Mouse (Mus musculus): Measurements from ENCODE around the gene Cenpt. TPM values are rescaled to one million over a fixed set of nuclear protein-coding genes. Genes with fewer than 3 reads are reported as not detected.

Cenpt gene
- polyA plus RNA-seq (2015; fragmentation: Nextera tagmentation; extraction: Ambion mirVana): 45.9 and 59.5 TPM in 2 replicates

- Histone ChIP-seq H3K27ac (ENCODE audit: low read length) (no peak within 1 kb of the TSS), H3K27me3 (ENCODE audit: control insufficient read depth, insufficient read depth, low read depth, low read length) (no peaks in the 10 kb centered on the region), H3K36me3 (ENCODE audit: control insufficient read depth, insufficient read depth, low read length) (peaks cover 4% of the 10 kb centered on the region; the same call in 1 of the 2 replicates), H3K4me2 (ENCODE audit: low read length) (0 out of 2 replicates have a peak within 1 kb of the TSS, but pooled peaks have one; percentile 83), H3K4me3 (ENCODE audit: low read depth, low read length) (peak within 1 kb of the TSS; percentile 77; the same call in 1 of the 2 replicates), H3K9me3 (replicated peaks; ENCODE audit: control insufficient read depth, low read length, poor library complexity, severe bottlenecking) (no peaks in the 10 kb centered on the region), H3K9ac (ENCODE audit: low read depth, low read length) (no peak within 1 kb of the TSS), H3K4me1 (ENCODE audit: control insufficient read depth, insufficient read depth, low read length) (peaks cover 35% of the 10 kb centered on the region)
- no peak for ATAC-seq
- WGBS: 87% methylated on average over 3 of the region's 3 CpGs
Observed at GRCm38 (mm10) chr8:105853178-105853577, at the start of gene Cenpt. Gene Cenpt (minus strand): TSS chr8:105853278.

GRCm38 (mm10) chr8:105900941-105901616, 48.0 kb upstream of the Cenpt start:
- peak; percentile 19 for ATAC-seq

GRCm38 (mm10) chr8:105900180-105900940, 47.3 kb upstream of the Cenpt start, which contains the start of gene Pskh1:
Gene Pskh1 (plus strand): TSS chr8:105900441.
- H3K27me3 ChIP-seq (ENCODE audit: control insufficient read depth, insufficient read depth, low read depth, low read length): no peaks in the 10 kb centered on the region
- peaks cover 10% of the 10 kb centered on the region for H3K4me1 ChIP-seq (ENCODE audit: control insufficient read depth, insufficient read depth, low read length)
- H3K36me3 ChIP-seq (ENCODE audit: control insufficient read depth, insufficient read depth, low read length): no peaks in the 10 kb centered on the region
- peak within 1 kb of the TSS; percentile 94 for H3K9ac ChIP-seq (ENCODE audit: low read depth, low read length)
- under 1% methylated on average over 66 of the region's 68 CpGs for WGBS
- H3K9me3 ChIP-seq (replicated peaks; ENCODE audit: control insufficient read depth, low read length, poor library complexity, severe bottlenecking): no peaks in the 10 kb centered on the region
- peak within 1 kb of the TSS; percentile 86 for H3K27ac ChIP-seq (ENCODE audit: low read length)
- H3K4me3 ChIP-seq (ENCODE audit: low read depth, low read length): peak within 1 kb of the TSS; percentile 80
- ATAC-seq: peak; percentile 91
- H3K4me2 ChIP-seq (ENCODE audit: low read length): peak within 1 kb of the TSS; percentile 86

More at GRCm38 (mm10) chr8:105900941-105901616, 48.0 kb upstream of the Cenpt start:
- Histone ChIP-seq H3K27me3 (ENCODE audit: control insufficient read depth, insufficient read depth, low read depth, low read length) (no peaks in the 10 kb centered on the region), H3K9ac (ENCODE audit: low read depth, low read length) (peak overlapping the region; percentile 94), H3K36me3 (ENCODE audit: control insufficient read depth, insufficient read depth, low read length) (no peaks in the 10 kb centered on the region), H3K4me3 (ENCODE audit: low read depth, low read length) (peak overlapping the region; percentile 80), H3K4me1 (ENCODE audit: control insufficient read depth, insufficient read depth, low read length) (peaks cover 10% of the 10 kb centered on the region), H3K4me2 (ENCODE audit: low read length) (peak overlapping the region; percentile 86), H3K27ac (ENCODE audit: low read length) (peak overlapping the region; percentile 86), H3K9me3 (replicated peaks; ENCODE audit: control insufficient read depth, low read length, poor library complexity, severe bottlenecking) (no peaks in the 10 kb centered on the region)
- WGBS: 37% methylated on average over 16 of the region's 16 CpGs

GRCm38 (mm10) chr8:105897801-105898480, 44.9 kb upstream of the Cenpt start:
- ATAC-seq: no peak
- Histone ChIP-seq H3K4me2 (ENCODE audit: low read length) (no peak overlapping the region), H3K36me3 (ENCODE audit: control insufficient read depth, insufficient read depth, low read length) (peaks cover under 1% of the 10 kb centered on the region; the same call in 1 of the 2 replicates), H3K27ac (ENCODE audit: low read length) (no peak overlapping the region), H3K9ac (ENCODE audit: low read depth, low read length) (no peak overlapping the region), H3K4me1 (ENCODE audit: control insufficient read depth, insufficient read depth, low read length) (peaks cover 15% of the 10 kb centered on the region), H3K27me3 (ENCODE audit: control insufficient read depth, insufficient read depth, low read depth, low read length) (no peaks in the 10 kb centered on the region), H3K9me3 (replicated peaks; ENCODE audit: control insufficient read depth, low read length, poor library complexity, severe bottlenecking) (no peaks in the 10 kb centered on the region), H3K4me3 (ENCODE audit: low read depth, low read length) (no peak overlapping the region)
- WGBS: 80% methylated on average over 9 of the region's 9 CpGs

- Histone ChIP-seq H3K9ac (ENCODE audit: low read depth, low read length) (0 out of 2 replicates have a peak within 1 kb of the TSS, but pooled peaks have one; percentile 20), H3K4me2 (ENCODE audit: low read length) (peak within 1 kb of the TSS; percentile 23; the same call in 1 of the 2 replicates), H3K9me3 (replicated peaks; ENCODE audit: control insufficient read depth, low read length, poor library complexity, severe bottlenecking) (no peaks in the 10 kb centered on the region), H3K4me3 (ENCODE audit: low read depth, low read length) (no peak within 1 kb of the TSS), H3K4me1 (ENCODE audit: control insufficient read depth, insufficient read depth, low read length) (peaks cover 5% of the 10 kb centered on the region; the same call in 1 of the 2 replicates), H3K27me3 (ENCODE audit: control insufficient read depth, insufficient read depth, low read depth, low read length) (no peaks in the 10 kb centered on the region), H3K36me3 (ENCODE audit: control insufficient read depth, insufficient read depth, low read length) (peaks cover 35% of the 10 kb centered on the region), H3K27ac (ENCODE audit: low read length) (0 out of 2 replicates have a peak within 1 kb of the TSS, but pooled peaks have one; percentile 8)
- peak; percentile 74 for ATAC-seq
- 5% methylated on average over 11 of the region's 11 CpGs for WGBS
Observed at GRCm38 (mm10) chr8:105893339-105893738, 40.3 kb upstream of the Cenpt start, which contains the start of gene Nrn1l. Gene Nrn1l (plus strand): TSS chr8:105893567.

- Histone ChIP-seq H3K4me1 (ENCODE audit: control insufficient read depth, insufficient read depth, low read length) (peaks cover 5% of the 10 kb centered on the region; the same call in 1 of the 2 replicates), H3K27me3 (ENCODE audit: control insufficient read depth, insufficient read depth, low read depth, low read length) (no peaks in the 10 kb centered on the region), H3K4me2 (ENCODE audit: low read length) (no peak overlapping the region), H3K27ac (ENCODE audit: low read length) (no peak overlapping the region), H3K36me3 (ENCODE audit: control insufficient read depth, insufficient read depth, low read length) (peaks cover 39% of the 10 kb centered on the region), H3K9me3 (replicated peaks; ENCODE audit: control insufficient read depth, low read length, poor library complexity, severe bottlenecking) (no peaks in the 10 kb centered on the region), H3K9ac (ENCODE audit: low read depth, low read length) (no peak overlapping the region), H3K4me3 (ENCODE audit: low read depth, low read length) (no peak overlapping the region)
- ATAC-seq: no peak
- 87% methylated on average over 6 of the region's 6 CpGs for WGBS
Observed at GRCm38 (mm10) chr8:105892432-105892831, 39.4 kb upstream of the Cenpt start.

GRCm38 (mm10) chr8:105890870-105891269, 37.8 kb upstream of the Cenpt start:
- Histone ChIP-seq H3K4me1 (ENCODE audit: control insufficient read depth, insufficient read depth, low read length) (peaks cover 5% of the 10 kb centered on the region; the same call in 1 of the 2 replicates), H3K27ac (ENCODE audit: low read length) (no peak overlapping the region), H3K9me3 (replicated peaks; ENCODE audit: control insufficient read depth, low read length, poor library complexity, severe bottlenecking) (no peaks in the 10 kb centered on the region), H3K4me3 (ENCODE audit: low read depth, low read length) (no peak overlapping the region), H3K27me3 (ENCODE audit: control insufficient read depth, insufficient read depth, low read depth, low read length) (no peaks in the 10 kb centered on the region), H3K4me2 (ENCODE audit: low read length) (no peak overlapping the region), H3K36me3 (ENCODE audit: control insufficient read depth, insufficient read depth, low read length) (peaks cover 53% of the 10 kb centered on the region), H3K9ac (ENCODE audit: low read depth, low read length) (no peak overlapping the region)
- no peak for ATAC-seq
- WGBS: 93% methylated on average over 6 of the region's 6 CpGs

- peaks cover 60% of the 10 kb centered on the region for H3K36me3 ChIP-seq (ENCODE audit: control insufficient read depth, insufficient read depth, low read length)
- no peak overlapping the region for H3K4me3 ChIP-seq (ENCODE audit: low read depth, low read length)
- no peak overlapping the region for H3K4me2 ChIP-seq (ENCODE audit: low read length)
- 95% methylated on average over 12 of the region's 12 CpGs for WGBS
- ATAC-seq: no peak
- H3K9me3 ChIP-seq (replicated peaks; ENCODE audit: control insufficient read depth, low read length, poor library complexity, severe bottlenecking): no peaks in the 10 kb centered on the region
- H3K27ac ChIP-seq (ENCODE audit: low read length): no peak overlapping the region
- H3K4me1 ChIP-seq (ENCODE audit: control insufficient read depth, insufficient read depth, low read length): peaks cover 5% of the 10 kb centered on the region; the same call in 1 of the 2 replicates
- no peak overlapping the region for H3K9ac ChIP-seq (ENCODE audit: low read depth, low read length)
- no peaks in the 10 kb centered on the region for H3K27me3 ChIP-seq (ENCODE audit: control insufficient read depth, insufficient read depth, low read depth, low read length)
Observed at GRCm38 (mm10) chr8:105889756-105890465, 36.8 kb upstream of the Cenpt start.
